Mouse (Mus musculus): ENCODE results near the gene Zmynd8.

DNA sequence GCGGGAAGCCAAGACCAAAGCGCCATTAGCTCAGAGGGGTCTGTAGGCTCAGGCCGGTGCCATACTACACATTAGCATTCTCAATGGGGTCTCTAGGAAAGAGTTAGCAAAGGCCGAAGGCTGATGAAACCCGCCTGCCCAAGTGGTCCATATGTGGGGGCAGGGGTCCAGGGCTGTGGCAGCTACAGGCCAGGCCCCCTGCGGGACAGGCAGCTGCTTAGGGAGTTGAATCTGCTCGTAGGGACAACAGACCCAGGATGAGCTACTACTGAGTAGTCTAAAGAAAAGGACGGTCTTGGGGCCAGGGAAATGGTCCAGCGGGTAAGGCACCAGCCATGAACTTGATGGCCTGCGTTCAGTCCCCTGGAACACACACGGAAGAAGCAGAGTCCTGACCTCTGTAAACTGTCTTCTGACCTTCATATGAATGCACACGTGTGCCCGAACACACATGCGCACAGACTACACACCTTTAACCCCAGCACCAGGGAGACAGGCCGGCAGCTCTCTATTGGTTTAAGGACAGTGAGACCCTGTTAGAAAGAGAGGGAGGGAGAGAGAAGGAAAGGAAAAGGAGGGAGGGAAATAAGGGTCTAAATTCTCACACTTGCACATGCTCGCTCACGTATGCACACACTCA lies 73.4 kb downstream of the Zmynd8 start:
- TF ChIP-seq GATA1 (IDR thresholded peaks at IDR 0.05; ENCODE audit: low read length) (no peak), TAL1 (IDR thresholded peaks at IDR 0.05; ENCODE audit: low read length) (no peak)
